Mouse (Mus musculus): ENCODE results near the gene Slain2. TPM values are rescaled to one million over a fixed set of nuclear protein-coding genes. Genes with fewer than 3 reads are reported as not detected.
A peak's percentile ranks its signal among the peaks of the same experiment; 100 is the strongest.

Slain2 gene
- polyA plus RNA-seq, 1 experiment from 2014 or later = 32.2 TPM

DNA sequence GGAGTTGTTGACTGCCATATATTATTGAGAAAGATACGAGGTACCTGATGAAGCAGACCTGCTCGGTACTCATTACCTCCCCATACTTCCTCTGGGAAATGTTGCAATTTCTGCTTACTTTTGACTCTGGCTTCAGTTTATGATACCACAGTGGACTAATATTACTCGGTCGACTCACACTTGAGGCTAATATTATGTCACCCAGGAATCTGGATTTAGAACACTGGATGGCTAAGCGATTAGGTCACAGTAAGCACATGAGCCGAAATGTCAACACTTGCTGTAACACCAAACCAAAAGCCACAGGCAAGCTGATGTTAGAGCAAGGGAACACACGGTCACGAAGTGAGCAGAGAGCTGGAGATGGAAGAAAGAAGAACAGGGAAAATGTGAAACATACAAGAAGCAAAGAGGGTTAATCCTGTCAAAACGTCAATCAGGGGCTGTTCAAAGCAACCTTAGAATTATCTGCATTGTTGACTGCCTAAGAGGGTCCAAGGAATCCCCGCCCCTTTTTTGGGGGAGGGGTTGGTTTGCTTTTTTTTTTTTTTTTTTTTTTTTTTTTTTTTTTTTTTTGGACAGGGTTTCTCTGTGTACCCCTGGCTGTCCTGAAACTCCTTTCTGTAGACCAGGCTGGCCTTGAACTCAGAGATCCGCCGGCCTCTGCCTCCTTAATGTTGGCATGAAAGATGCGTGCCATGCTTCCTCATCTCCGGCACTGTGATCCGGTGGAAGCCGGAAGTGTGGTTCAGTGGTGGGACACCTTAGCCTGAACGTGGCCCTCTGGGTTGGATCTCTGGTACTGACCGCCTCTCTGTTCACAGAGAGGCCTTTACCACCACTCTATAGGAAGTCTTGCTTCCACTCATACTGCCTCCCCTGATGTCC is 9.0 kb upstream of the Slain2 start:
- Histone ChIP-seq H3K9me3 (no peaks in the 10 kb centered on the region), H3K4me1 (no peaks in the 10 kb centered on the region), H3K4me3 (no peak overlapping the region), H3K9ac (no peak overlapping the region), H3K27me3 (replicated peaks) (no peaks in the 10 kb centered on the region), H3K36me3 (no peaks in the 10 kb centered on the region), H3K4me2 (replicated peaks) (no peak overlapping the region), H3K27ac (no peak overlapping the region)
- no peak for ATAC-seq (ENCODE audit: low FRiP score, low read depth)
- WGBS = 87% methylated on average over 18 of the region's 18 CpGs

DNA sequence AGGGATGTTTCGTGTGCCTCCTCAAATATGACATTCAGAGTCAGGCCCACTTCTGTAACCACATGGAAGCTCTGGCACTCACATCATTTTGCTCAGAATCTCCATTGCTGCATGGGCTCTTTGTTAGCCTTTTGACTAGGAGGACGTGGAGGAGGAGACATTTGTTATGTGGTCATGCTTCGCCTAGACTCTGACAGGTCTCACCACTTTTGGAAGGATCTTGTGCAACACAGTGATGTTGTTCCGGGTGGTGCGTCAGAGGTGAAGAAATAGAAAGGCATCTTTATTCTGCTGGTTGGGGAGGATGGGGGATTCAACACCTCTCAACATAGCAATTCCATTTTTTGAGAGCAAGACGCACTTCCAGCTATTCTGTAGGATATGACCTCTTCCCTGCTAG is 6.7 kb upstream of the Slain2 start:
- 92% methylated on average over 6 of the region's 6 CpGs for WGBS
- ATAC-seq (ENCODE audit: low FRiP score, low read depth) = no peak
- H3K9me3 ChIP-seq = no peaks in the 10 kb centered on the region
- no peak overlapping the region for H3K27ac ChIP-seq
- no peak overlapping the region for H3K4me2 ChIP-seq (replicated peaks)
- no peaks in the 10 kb centered on the region for H3K27me3 ChIP-seq (replicated peaks)
- H3K4me3 ChIP-seq = no peak overlapping the region
- H3K9ac ChIP-seq = no peak overlapping the region
- no peaks in the 10 kb centered on the region for H3K4me1 ChIP-seq
- H3K36me3 ChIP-seq = no peaks in the 10 kb centered on the region

DNA sequence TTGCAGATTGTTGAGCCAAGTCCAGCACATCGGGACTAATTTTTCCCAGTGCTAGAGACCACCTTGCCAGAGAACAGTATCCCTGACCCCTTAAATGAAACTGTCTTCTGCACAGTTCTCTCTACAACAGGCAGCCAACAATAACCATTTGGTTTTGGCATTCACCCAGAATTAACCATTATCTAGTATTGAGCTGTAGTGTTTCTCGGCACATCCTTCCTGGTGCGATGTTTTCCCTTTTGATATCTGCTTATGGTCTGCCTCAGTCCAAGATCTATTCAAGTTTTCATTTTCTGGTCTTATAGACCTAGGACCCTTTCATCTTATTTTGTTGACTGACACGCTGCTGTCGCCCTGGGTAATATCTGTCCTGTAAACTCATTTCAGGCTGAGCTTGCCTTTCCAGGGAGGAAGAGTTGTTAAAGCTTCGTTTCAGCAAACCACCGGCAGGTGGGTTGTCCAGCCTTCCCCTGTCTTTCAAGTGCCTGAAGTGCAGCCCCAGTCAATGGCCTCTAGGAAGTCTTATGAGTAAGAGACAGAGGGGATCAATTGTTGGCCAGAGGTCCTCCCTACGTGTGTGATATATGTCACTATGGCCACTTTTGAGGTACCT is 5.7 kb upstream of the Slain2 start:
- Histone ChIP-seq H3K27me3 (replicated peaks) (no peaks in the 10 kb centered on the region), H3K4me2 (replicated peaks) (no peak overlapping the region), H3K27ac (no peak overlapping the region), H3K36me3 (no peaks in the 10 kb centered on the region), H3K4me1 (0 out of 2 replicates have a peak, but pooled peaks cover 3% of the 10 kb centered on the region), H3K9ac (no peak overlapping the region), H3K4me3 (no peak overlapping the region), H3K9me3 (no peaks in the 10 kb centered on the region)
- ATAC-seq (ENCODE audit: low FRiP score, low read depth) = no peak
- WGBS = 78% methylated on average over 8 of the region's 8 CpGs

GRCm38 (mm10) chr5:72909363-72909762 is 4.7 kb upstream of the Slain2 start:
- Histone ChIP-seq H3K27me3 (replicated peaks) (no peaks in the 10 kb centered on the region), H3K4me2 (replicated peaks) (no peak overlapping the region), H3K4me1 (0 out of 2 replicates have a peak, but pooled peaks cover 3% of the 10 kb centered on the region), H3K9me3 (no peaks in the 10 kb centered on the region), H3K4me3 (no peak overlapping the region), H3K9ac (no peak overlapping the region), H3K36me3 (no peaks in the 10 kb centered on the region), H3K27ac (no peak overlapping the region)
- 87% methylated on average over 4 of the region's 4 CpGs for WGBS
- no peak for ATAC-seq (ENCODE audit: low FRiP score, low read depth)

DNA sequence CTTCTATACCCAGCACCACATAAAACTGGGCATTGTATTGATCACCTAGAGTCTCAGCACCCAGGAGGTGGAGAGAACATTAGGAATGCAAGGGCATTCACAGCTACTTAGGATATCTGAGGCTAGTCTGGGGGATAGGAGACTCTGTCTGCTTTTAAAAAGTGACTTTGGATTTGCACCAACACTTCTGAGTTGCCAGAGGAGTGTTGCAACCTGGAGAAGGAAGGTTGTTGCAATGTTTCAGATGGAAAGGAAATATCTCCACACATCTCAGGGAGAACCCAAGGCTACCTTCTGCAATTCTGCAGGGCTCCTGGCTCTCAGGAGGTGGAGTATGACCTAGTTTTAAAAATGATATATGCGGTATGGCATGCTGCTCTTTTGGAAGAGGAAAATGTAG is 3.7 kb upstream of the Slain2 start:
- no peaks in the 10 kb centered on the region for H3K9me3 ChIP-seq
- H3K4me1 ChIP-seq = 0 out of 2 replicates have a peak, but pooled peaks cover 3% of the 10 kb centered on the region
- H3K9ac ChIP-seq = no peak overlapping the region
- no peak for ATAC-seq (ENCODE audit: low FRiP score, low read depth)
- no peak overlapping the region for H3K4me2 ChIP-seq (replicated peaks)
- WGBS = 95% methylated on average over 1 of the region's 1 CpGs
- no peaks in the 10 kb centered on the region for H3K27me3 ChIP-seq (replicated peaks)
- no peaks in the 10 kb centered on the region for H3K36me3 ChIP-seq
- no peak overlapping the region for H3K4me3 ChIP-seq
- H3K27ac ChIP-seq = no peak overlapping the region

DNA sequence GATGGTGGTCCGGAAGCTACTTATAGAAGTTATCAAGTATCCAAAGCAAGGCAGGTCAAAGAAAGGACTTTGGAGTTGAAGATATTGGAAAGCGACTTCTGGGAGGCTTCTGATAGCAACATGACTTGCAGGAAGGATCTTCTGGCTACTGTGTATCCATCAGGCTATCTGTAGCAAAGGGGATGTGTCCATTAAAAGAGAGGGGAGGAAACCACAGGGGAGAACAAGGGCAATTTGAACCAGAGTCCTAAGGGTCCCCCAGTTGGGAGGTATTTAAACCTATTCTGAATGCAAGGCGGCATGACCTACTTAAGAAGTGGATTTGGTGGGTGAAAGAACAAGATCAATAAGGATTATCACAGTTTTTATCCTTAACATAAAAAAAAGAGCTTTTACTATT is 2.8 kb upstream of the Slain2 start:
- 93% methylated on average over 3 of the region's 3 CpGs for WGBS
- Histone ChIP-seq H3K27me3 (replicated peaks) (no peaks in the 10 kb centered on the region), H3K4me1 (peaks cover 10% of the 10 kb centered on the region), H3K9me3 (no peaks in the 10 kb centered on the region), H3K36me3 (no peaks in the 10 kb centered on the region), H3K4me3 (no peak overlapping the region), H3K27ac (no peak overlapping the region), H3K9ac (no peak overlapping the region), H3K4me2 (replicated peaks) (no peak overlapping the region)
- ATAC-seq (ENCODE audit: low FRiP score, low read depth) = no peak

DNA sequence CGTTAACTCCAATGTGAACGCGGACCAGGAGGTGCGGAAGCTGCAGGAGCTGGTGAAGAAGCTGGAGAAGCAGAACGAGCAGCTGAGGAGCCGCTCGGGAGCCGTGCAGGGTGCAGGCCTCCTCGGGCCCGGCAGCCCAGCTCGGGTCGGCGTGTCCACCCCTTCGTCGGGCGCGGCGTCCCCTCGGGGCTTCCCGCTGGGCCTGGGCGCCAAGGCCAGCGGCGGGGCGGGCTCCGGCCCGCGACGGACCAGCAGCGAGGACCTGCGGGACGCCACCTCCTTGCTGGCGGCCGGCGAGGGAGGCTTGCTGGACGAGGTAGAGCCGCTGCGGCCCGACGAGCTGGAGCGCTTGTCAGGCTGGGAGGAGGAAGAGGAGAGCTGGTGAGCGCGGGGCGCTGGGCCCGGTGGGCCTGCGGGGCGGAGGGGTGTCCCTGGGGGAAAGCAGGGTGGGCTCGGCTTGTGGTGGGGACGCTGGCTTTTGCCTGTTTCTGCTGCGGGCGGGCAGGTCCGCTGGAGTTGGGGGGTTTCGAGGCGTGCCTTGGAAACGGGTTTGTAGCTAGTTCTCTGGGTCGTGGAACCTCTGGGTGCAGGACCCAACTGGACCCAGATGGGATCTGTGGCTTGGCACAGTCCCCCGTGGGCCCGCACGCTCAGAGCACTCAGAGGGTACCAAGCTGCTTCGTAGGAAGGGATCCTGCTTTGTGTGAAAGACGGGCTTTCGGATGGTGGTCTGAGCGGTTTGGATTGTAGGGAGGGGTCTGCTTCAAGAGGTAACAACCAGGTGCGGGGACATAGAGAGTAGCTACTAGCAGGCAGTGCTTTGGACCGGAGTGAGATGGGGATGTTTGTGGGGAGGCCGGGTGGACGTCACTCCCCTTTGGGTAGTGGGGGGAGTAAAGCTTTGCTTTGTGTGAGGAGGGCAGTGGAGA is 793 bp downstream of the Slain2 start:
- under 1% methylated on average over 66 of the region's 66 CpGs for WGBS
- Histone ChIP-seq H3K4me1 (peaks cover 20% of the 10 kb centered on the region), H3K36me3 (no peaks in the 10 kb centered on the region), H3K27me3 (replicated peaks) (no peaks in the 10 kb centered on the region), H3K4me3 (peak overlapping the region; percentile 98), H3K9me3 (no peaks in the 10 kb centered on the region), H3K9ac (peak overlapping the region; percentile 99), H3K4me2 (replicated peaks) (peak overlapping the region; percentile 72), H3K27ac (peak overlapping the region; percentile 96)
- ATAC-seq (ENCODE audit: low FRiP score, low read depth) = peak; percentile 59

DNA sequence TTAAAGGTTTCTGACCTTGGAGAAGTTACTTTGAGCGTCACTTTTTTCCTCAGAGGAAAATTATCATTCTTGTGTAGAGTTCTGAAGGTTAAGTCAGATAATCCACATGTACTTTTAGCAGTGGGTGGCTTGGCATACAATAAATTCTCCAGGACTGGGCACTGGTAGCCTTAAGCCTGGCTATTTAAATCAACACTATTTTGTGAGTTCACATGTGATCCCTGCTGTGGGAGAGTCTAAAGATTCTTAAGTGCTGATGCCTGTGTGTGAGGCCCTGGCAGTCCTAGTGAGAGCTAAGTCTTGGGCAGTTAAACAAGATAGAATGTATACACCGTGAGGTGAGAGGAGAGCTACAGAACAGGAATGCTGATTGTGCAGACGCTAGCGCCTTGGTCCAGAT is 1.9 kb downstream of the Slain2 start:
- no peaks in the 10 kb centered on the region for H3K9me3 ChIP-seq
- H3K36me3 ChIP-seq = no peaks in the 10 kb centered on the region
- peak overlapping the region; percentile 99 for H3K9ac ChIP-seq
- H3K27ac ChIP-seq = no peak overlapping the region
- H3K4me3 ChIP-seq = peak overlapping the region; percentile 98
- ATAC-seq (ENCODE audit: low FRiP score, low read depth) = no peak
- peaks cover 20% of the 10 kb centered on the region for H3K4me1 ChIP-seq
- H3K4me2 ChIP-seq (replicated peaks) = peak overlapping the region; percentile 72
- no peaks in the 10 kb centered on the region for H3K27me3 ChIP-seq (replicated peaks)
- WGBS = 44% methylated on average over 4 of the region's 4 CpGs

DNA sequence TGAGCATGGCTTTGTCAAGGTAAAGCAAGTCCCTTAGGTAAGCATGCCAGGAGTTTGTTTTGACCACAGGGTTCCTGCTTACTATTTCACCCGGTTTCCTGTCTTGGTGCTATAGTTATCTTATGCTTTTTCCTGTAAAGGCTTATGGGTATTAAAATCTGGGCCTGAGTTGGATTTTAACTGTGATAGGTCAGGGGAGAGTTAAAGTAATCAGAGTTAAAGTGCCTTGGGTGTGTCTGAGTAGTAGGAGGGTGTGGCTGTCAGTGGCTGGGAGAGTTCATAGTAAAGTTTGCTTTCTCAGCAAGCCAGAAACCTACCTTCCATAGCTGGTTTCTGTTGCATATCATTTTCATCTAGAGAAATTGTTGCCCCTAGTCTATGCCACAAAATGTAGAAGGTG is 2.7 kb downstream of the Slain2 start:
- no peak overlapping the region for H3K4me3 ChIP-seq

GRCm38 (mm10) chr5:72920416-72920815 is 6.3 kb downstream of the Slain2 start:
- Histone ChIP-seq H3K9ac (no peak overlapping the region), H3K27ac (no peak overlapping the region), H3K4me3 (no peak overlapping the region), H3K4me2 (replicated peaks) (no peak overlapping the region), H3K36me3 (no peaks in the 10 kb centered on the region), H3K9me3 (no peaks in the 10 kb centered on the region), H3K4me1 (peaks cover 17% of the 10 kb centered on the region), H3K27me3 (replicated peaks) (no peaks in the 10 kb centered on the region)
- WGBS = 94% methylated on average over 4 of the region's 4 CpGs
- no peak for ATAC-seq (ENCODE audit: low FRiP score, low read depth)

More for the DNA sequence above, 2.7 kb downstream of the Slain2 start:
- peaks cover 20% of the 10 kb centered on the region for H3K4me1 ChIP-seq
- ATAC-seq (ENCODE audit: low FRiP score, low read depth) = no peak
- 63% methylated on average over 1 of the region's 1 CpGs for WGBS
- H3K27me3 ChIP-seq (replicated peaks) = no peaks in the 10 kb centered on the region
- no peaks in the 10 kb centered on the region for H3K36me3 ChIP-seq
- peak overlapping the region; percentile 72 for H3K4me2 ChIP-seq (replicated peaks)
- no peak overlapping the region for H3K27ac ChIP-seq
- no peaks in the 10 kb centered on the region for H3K9me3 ChIP-seq
- H3K9ac ChIP-seq = peak overlapping the region; percentile 17; the same call in 1 of the 2 replicates

DNA sequence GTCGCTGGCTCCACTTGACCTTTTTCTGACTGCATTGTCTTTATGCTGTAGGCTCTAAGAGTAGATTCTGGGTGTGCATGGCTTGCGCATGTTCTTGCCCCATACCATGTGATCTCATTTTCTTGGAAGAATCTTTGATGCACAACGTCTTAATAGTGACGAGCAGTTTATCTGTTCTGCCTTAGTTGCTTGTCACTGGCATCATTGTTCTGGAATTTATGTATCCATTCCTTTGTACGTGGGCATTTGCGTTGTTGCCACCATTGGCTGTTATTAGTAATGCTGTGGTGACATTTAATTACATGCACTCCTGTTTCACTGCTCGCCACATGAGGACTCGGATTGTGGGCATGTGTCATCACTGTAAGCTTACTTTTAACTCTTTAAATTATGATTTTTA is 7.1 kb downstream of the Slain2 start:
- no peak for ATAC-seq (ENCODE audit: low FRiP score, low read depth)
- no peaks in the 10 kb centered on the region for H3K36me3 ChIP-seq
- H3K4me1 ChIP-seq = peaks cover 11% of the 10 kb centered on the region
- 77% methylated on average over 8 of the region's 8 CpGs for WGBS
- no peak overlapping the region for H3K4me2 ChIP-seq (replicated peaks)
- H3K27ac ChIP-seq = no peak overlapping the region
- H3K4me3 ChIP-seq = no peak overlapping the region
- H3K27me3 ChIP-seq (replicated peaks) = no peaks in the 10 kb centered on the region
- no peak overlapping the region for H3K9ac ChIP-seq
- H3K9me3 ChIP-seq = no peaks in the 10 kb centered on the region

DNA sequence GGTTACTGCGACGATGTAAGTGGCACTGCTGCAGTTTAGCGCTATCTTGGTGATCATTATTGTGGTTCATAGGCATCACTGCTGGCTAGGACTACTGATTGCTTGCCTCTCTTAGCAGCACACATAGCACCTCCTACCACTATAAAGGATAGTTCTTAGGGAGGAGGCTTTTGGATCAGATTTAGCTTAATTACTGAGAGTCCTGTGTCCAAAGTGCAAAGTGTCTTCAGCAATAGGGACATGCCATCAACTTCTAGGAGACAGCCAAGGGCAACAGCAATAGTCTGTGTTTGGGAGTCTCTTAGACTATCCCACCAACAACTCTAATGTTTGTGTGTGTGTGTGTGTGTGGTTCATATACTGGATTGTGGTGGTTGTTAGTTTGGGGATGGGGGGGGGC is 8.7 kb downstream of the Slain2 start:
- no peak overlapping the region for H3K4me3 ChIP-seq
- H3K36me3 ChIP-seq = no peaks in the 10 kb centered on the region
- no peaks in the 10 kb centered on the region; the same call in 1 of the 2 replicates for H3K4me1 ChIP-seq
- no peaks in the 10 kb centered on the region for H3K27me3 ChIP-seq (replicated peaks)
- no peak overlapping the region for H3K4me2 ChIP-seq (replicated peaks)
- no peak overlapping the region for H3K27ac ChIP-seq
- 93% methylated on average over 3 of the region's 3 CpGs for WGBS
- no peaks in the 10 kb centered on the region for H3K9me3 ChIP-seq
- H3K9ac ChIP-seq = no peak overlapping the region
- ATAC-seq (ENCODE audit: low FRiP score, low read depth) = no peak

All from neural tube, embryonic 12.5 days (tissue).